Mouse (Mus musculus): ENCODE results near the gene Ptprt. TPM values are rescaled to one million over a fixed set of nuclear protein-coding genes. Genes with fewer than 3 reads are reported as not detected.

The Ptprt gene
- polyA plus RNA-seq, 1 experiment from 2014 or later, result 3.3 TPM

DNA sequence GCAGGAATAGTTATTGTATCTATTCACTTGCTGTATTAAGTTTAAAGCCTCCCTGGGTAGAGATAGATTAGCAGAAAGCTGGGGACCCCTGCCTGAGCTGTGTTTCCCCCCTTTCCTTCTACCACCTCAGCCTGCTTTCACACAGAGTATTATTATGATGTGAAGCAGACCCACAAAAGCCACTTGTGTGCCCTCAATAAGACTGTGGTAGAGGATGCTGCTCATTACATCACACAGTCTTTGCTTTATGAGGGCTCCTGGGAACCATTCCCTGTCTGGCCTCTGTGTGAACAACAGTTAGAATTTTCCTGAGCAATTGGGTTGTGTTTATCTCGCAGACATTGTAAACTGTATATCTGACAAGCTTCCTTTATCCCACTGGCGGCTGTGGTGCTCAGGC lies 409.7 kb downstream of the Ptprt start:
- Histone ChIP-seq H3K27ac (no peak overlapping the region), H3K9me3 (no peaks in the 10 kb centered on the region), H3K4me2 (replicated peaks) (no peak overlapping the region), H3K4me3 (no peak overlapping the region), H3K27me3 (replicated peaks) (no peaks in the 10 kb centered on the region), H3K4me1 (no peaks in the 10 kb centered on the region), H3K36me3 (no peaks in the 10 kb centered on the region), H3K9ac (no peak overlapping the region)
- ATAC-seq (ENCODE audit: low FRiP score, low read depth), result no peak
- 53% methylated on average over 2 of the region's 2 CpGs for WGBS

DNA sequence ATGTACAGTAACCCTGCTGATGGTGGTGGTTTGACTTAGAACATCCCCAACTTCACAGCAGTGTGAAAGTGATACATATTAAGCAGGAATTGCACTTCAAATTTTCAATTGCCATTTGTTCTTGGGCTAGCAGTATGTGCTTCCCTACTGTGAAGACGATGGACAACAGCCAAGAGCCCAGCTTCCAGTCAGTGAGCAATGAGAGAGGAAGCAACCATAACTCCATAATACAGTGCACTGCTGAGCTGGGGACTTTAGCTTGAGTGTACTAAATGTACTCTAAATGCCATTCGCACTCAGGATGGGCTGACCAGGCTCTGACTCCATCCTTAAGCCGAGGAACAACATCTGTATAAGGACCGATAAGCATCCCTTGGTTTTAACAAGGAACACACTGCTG lies 412.7 kb downstream of the Ptprt start:
- H3K4me3 ChIP-seq, result no peak overlapping the region
- H3K4me1 ChIP-seq, result no peaks in the 10 kb centered on the region
- H3K36me3 ChIP-seq, result no peaks in the 10 kb centered on the region
- H3K4me2 ChIP-seq (replicated peaks), result no peak overlapping the region
- no peaks in the 10 kb centered on the region for H3K27me3 ChIP-seq (replicated peaks)
- 83% methylated on average over 4 of the region's 4 CpGs for WGBS
- no peak for ATAC-seq (ENCODE audit: low FRiP score, low read depth)
- no peak overlapping the region for H3K27ac ChIP-seq
- H3K9ac ChIP-seq, result no peak overlapping the region
- no peaks in the 10 kb centered on the region for H3K9me3 ChIP-seq

DNA sequence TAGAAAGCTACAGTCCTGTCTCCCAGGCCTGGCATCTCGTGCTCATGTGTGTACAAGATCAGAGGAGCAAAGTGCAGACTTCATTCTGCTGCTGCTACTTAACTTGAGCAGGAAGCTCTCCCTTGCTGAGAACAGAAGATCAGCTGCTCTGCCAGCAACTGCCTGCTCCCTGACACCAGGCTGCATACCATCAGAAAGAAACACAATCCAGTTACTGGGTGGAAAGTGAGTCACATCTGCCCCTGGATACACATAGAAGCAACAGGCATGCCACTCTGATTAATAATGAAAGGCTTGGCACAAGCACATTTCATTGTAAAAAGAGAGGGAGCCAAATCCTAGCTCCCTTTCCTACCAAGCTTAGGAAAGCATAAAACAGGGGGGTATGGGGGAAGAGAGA lies 438.5 kb downstream of the Ptprt start:
- ATAC-seq (ENCODE audit: low FRiP score, low read depth), result no peak
- H3K27ac ChIP-seq, result no peak overlapping the region
- H3K36me3 ChIP-seq, result no peaks in the 10 kb centered on the region
- H3K4me3 ChIP-seq, result no peak overlapping the region
- 80% methylated on average over 1 of the region's 1 CpGs for WGBS
- H3K4me1 ChIP-seq, result no peaks in the 10 kb centered on the region
- no peaks in the 10 kb centered on the region for H3K27me3 ChIP-seq (replicated peaks)
- H3K4me2 ChIP-seq (replicated peaks), result no peak overlapping the region
- 0 out of 2 replicates have a peak, but pooled peaks cover 2% of the 10 kb centered on the region for H3K9me3 ChIP-seq
- H3K9ac ChIP-seq, result no peak overlapping the region

DNA sequence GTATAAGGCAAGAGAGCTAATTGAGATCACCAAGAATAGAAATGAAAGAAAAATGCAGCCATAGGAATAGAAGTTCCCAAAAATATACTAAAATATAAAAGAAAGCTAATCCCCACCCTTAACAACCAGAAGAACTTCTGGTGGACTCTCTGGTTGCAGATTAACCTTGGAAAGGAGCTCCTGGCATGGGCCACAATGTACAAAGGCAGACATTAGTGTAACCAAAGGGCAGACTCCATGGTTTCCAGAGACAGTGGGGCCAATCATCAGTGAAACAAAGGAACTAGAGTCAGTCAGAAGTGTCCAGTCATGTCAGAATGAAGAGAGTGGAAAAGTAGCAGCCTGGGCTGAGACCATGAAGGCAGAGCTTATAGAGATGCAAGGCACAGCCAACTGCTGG lies 440.4 kb downstream of the Ptprt start:
- Histone ChIP-seq H3K9ac (no peak overlapping the region), H3K4me2 (replicated peaks) (no peak overlapping the region), H3K4me1 (no peaks in the 10 kb centered on the region), H3K9me3 (no peaks in the 10 kb centered on the region), H3K27me3 (replicated peaks) (no peaks in the 10 kb centered on the region), H3K4me3 (no peak overlapping the region), H3K36me3 (no peaks in the 10 kb centered on the region), H3K27ac (no peak overlapping the region)
- ATAC-seq (ENCODE audit: low FRiP score, low read depth), result no peak

DNA sequence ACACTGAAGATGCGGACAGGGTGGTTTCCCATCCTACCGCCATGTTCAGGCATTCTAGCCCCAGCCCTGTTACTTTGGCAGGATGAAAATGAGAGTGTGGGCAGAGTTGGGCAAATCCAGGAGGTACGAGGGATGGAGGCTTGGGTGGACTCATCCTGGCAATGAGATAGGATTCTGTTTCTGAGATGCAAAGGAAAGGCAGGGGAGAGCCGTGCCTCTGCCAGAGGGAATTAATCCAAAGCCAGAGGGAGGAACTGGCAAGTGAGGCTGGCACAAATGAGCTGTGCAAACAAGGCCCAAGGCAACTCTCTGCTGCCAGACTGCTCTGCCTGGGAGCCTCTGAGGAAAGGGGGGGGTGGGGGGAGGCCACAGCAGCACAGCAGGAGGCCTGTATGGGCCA lies 441.4 kb downstream of the Ptprt start:
- WGBS, result 91% methylated on average over 4 of the region's 4 CpGs
- ATAC-seq (ENCODE audit: low FRiP score, low read depth), result no peak
- H3K4me2 ChIP-seq (replicated peaks), result no peak overlapping the region
- no peak overlapping the region for H3K27ac ChIP-seq
- H3K4me3 ChIP-seq, result no peak overlapping the region
- H3K27me3 ChIP-seq (replicated peaks), result no peaks in the 10 kb centered on the region
- no peak overlapping the region for H3K9ac ChIP-seq
- no peaks in the 10 kb centered on the region for H3K9me3 ChIP-seq
- no peaks in the 10 kb centered on the region for H3K4me1 ChIP-seq
- no peaks in the 10 kb centered on the region for H3K36me3 ChIP-seq

DNA sequence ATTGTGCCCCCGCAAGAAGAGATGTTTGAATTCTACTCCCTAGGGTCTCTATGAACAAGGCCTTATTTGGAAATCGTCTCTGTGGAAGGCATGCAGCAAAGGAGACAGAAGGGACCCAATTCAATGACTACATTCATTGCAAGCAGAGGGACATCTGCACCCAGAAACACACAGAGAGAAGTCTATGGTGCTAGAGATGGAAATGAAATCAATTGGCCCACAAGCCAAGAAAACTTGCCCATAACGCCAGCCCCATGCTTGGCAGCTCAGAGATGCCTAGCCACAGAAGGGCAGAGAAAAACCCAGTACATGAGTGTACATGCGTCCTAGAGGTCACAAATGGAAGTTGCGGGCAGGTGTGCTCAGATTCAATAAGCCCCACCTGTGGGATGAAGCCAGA lies 443.1 kb downstream of the Ptprt start:
- Histone ChIP-seq H3K36me3 (no peaks in the 10 kb centered on the region), H3K9ac (no peak overlapping the region), H3K4me2 (replicated peaks) (no peak overlapping the region), H3K27ac (no peak overlapping the region), H3K4me1 (no peaks in the 10 kb centered on the region), H3K4me3 (no peak overlapping the region), H3K27me3 (replicated peaks) (no peaks in the 10 kb centered on the region), H3K9me3 (no peaks in the 10 kb centered on the region)
- ATAC-seq (ENCODE audit: low FRiP score, low read depth), result no peak
- 89% methylated on average over 5 of the region's 5 CpGs for WGBS

DNA sequence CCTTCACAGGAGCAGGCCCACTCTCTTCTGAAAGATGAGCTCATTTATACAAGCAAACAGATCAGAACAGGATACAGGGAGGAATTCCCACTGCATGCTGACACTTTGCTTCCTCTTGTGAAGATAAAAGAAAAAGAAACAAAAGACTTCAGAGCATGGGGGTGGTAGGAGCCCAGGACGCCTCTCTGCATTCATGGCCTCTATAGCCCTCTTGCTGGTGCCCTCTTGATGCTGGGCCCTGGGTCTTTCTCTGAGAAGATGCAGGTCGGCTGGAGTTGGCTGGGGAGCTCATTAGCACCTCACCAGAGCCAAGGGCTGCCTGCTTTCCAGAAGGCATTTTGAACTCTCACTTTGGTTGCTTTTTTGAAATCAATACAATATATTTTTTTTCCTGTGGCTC lies 448.6 kb downstream of the Ptprt start:
- WGBS, result 11% methylated on average over 2 of the region's 2 CpGs
- no peak overlapping the region for H3K9ac ChIP-seq
- H3K4me2 ChIP-seq (replicated peaks), result no peak overlapping the region
- H3K4me1 ChIP-seq, result no peaks in the 10 kb centered on the region
- no peaks in the 10 kb centered on the region for H3K9me3 ChIP-seq
- H3K4me3 ChIP-seq, result no peak overlapping the region
- H3K36me3 ChIP-seq, result no peaks in the 10 kb centered on the region
- no peaks in the 10 kb centered on the region for H3K27me3 ChIP-seq (replicated peaks)
- no peak overlapping the region for H3K27ac ChIP-seq
- ATAC-seq (ENCODE audit: low FRiP score, low read depth), result no peak

DNA sequence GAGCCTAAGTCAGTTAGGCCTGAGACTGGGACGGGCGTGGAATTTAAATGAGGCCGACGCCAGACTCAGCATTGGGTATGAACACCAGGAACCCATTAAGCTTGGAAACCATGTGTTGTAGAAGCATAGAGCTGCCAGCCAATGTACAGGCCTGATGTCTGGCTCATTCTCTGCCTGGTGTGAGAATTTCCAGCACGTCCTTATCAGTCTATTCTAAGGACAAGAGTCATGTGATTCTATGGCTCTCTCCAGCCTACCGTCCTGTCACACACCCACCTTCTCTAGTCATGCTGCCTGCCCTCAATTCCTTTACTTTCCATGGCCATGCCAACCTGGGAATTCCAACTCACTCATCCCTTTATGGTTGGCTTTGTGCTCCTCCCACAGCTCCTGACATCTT lies 450.4 kb downstream of the Ptprt start:
- WGBS, result 89% methylated on average over 6 of the region's 6 CpGs

DNA sequence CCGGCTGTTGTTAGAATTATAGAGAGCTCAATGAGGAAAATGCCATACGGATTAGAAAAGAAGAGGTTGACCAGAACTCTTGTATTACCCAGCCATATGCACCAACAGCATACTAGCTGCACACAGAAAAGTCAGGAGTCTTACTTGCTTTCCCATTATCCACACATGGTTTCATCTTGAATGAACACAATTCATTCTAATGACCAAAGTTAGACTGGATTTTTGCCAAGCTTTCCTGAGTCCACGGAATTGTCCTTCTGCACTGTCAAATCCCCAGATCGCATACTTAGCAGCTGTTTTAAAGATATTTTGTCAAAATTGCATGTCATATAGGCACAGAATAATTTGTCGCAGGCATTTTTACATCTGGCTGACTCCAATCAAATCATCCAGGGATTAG lies 463.6 kb downstream of the Ptprt start:
- Histone ChIP-seq H3K27me3 (replicated peaks) (no peaks in the 10 kb centered on the region), H3K36me3 (no peaks in the 10 kb centered on the region), H3K9me3 (no peaks in the 10 kb centered on the region), H3K4me3 (no peak overlapping the region), H3K27ac (no peak overlapping the region), H3K4me1 (no peaks in the 10 kb centered on the region), H3K9ac (no peak overlapping the region), H3K4me2 (replicated peaks) (no peak overlapping the region)
- 84% methylated on average over 5 of the region's 5 CpGs for WGBS
- no peak for ATAC-seq (ENCODE audit: low FRiP score, low read depth)

More for the DNA sequence above, 450.4 kb downstream of the Ptprt start:
- H3K4me2 ChIP-seq (replicated peaks), result no peak overlapping the region
- H3K4me1 ChIP-seq, result no peaks in the 10 kb centered on the region
- H3K36me3 ChIP-seq, result no peaks in the 10 kb centered on the region
- no peak overlapping the region for H3K4me3 ChIP-seq
- no peaks in the 10 kb centered on the region for H3K27me3 ChIP-seq (replicated peaks)
- ATAC-seq (ENCODE audit: low FRiP score, low read depth), result no peak
- H3K9me3 ChIP-seq, result no peaks in the 10 kb centered on the region
- H3K9ac ChIP-seq, result no peak overlapping the region
- H3K27ac ChIP-seq, result no peak overlapping the region

DNA sequence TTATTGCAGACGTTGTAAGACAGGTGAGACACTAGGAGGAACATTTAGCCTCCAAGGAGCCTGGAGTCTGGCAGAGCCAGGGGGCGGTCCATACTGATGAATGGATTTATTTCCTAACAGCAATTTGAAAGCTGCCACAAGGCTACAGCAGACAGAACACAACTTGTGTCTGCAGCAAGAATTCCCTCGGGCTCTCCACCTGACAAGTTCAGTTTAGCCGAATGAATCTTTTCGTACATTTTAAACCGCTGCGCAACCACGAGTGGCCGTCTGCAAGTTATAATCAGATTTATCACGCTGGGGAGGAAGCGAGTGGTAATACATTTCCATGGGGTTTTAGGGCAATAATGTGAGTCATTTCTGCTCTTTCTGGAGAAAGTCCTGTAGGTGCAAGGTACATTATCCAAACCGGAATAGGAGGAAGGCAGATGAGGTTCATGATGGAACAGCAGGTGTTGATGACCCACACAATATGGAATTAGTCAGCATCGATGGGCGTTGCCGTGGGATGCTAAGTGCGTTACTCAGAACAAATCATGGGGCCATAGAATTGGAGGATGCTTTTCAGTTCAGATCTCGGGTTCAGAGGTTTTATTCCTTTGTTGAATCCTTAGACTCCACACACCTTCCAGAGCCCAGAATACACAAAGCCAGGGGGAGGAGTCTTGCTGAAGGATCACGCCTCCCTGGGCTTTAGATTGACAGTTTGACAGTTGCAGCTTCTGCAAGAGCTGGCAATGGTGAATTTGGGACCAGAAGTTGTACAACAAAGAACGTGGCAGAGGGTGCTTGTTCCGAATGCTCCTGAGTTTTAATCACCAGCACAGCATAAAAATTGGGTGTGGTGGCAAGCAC lies 478.1 kb downstream of the Ptprt start:
- Histone ChIP-seq H3K4me2 (replicated peaks) (no peak overlapping the region), H3K9ac (no peak overlapping the region), H3K27ac (no peak overlapping the region), H3K4me3 (no peak overlapping the region), H3K4me1 (no peaks in the 10 kb centered on the region), H3K27me3 (replicated peaks) (no peaks in the 10 kb centered on the region), H3K9me3 (no peaks in the 10 kb centered on the region), H3K36me3 (no peaks in the 10 kb centered on the region)
- 77% methylated on average over 20 of the region's 20 CpGs for WGBS
- ATAC-seq (ENCODE audit: low FRiP score, low read depth), result no peak

DNA sequence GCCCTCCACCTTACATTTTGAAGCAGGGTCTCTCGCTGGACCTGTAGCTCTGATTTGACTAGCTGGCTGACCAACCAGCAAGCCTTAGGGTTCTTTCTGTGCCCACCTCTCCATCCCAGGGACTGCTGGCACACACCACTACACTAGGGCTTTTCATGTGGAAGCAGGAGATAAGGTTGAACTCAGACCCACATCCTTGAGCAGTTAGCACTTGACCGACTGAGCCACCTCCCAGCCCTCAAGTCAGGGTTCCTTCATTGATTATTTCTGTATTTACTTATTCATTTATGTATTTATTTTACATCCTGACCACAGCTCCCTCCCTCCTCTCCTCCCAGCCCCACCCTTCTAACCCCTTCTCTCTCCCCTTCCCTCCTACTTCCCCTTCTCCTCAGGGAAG lies 479.1 kb downstream of the Ptprt start:
- H3K36me3 ChIP-seq, result no peaks in the 10 kb centered on the region
- H3K9ac ChIP-seq, result no peak overlapping the region
- no peak overlapping the region for H3K27ac ChIP-seq
- H3K9me3 ChIP-seq, result no peaks in the 10 kb centered on the region
- 95% methylated on average over 2 of the region's 2 CpGs for WGBS
- H3K4me2 ChIP-seq (replicated peaks), result no peak overlapping the region
- H3K4me1 ChIP-seq, result no peaks in the 10 kb centered on the region
- ATAC-seq (ENCODE audit: low FRiP score, low read depth), result no peak
- H3K4me3 ChIP-seq, result no peak overlapping the region
- no peaks in the 10 kb centered on the region for H3K27me3 ChIP-seq (replicated peaks)

DNA sequence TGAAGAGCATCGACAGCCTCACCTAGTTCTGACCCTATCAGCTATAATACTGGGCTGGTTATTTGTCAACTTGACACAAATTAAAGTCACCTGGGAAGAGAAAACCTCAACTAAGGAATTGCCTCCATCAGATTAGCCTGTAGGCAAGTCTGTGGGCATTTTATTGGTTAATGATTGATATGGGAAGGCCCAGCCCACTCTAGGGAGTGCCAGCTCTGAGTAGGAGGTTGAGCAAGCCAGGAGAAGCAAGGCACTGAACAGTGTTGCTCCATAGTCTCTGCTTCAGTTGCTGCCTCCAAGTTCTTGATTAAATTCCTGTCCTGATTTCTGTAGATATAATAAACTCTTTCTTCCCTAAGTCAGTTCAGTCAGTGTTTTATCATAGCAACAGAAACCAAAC lies 488.4 kb downstream of the Ptprt start:
- Histone ChIP-seq H3K4me1 (no peaks in the 10 kb centered on the region), H3K4me3 (no peak overlapping the region), H3K4me2 (replicated peaks) (no peak overlapping the region), H3K9me3 (no peaks in the 10 kb centered on the region), H3K9ac (no peak overlapping the region), H3K36me3 (no peaks in the 10 kb centered on the region), H3K27me3 (replicated peaks) (no peaks in the 10 kb centered on the region), H3K27ac (no peak overlapping the region)
- no peak for ATAC-seq (ENCODE audit: low FRiP score, low read depth)
- 86% methylated on average over 1 of the region's 1 CpGs for WGBS

DNA sequence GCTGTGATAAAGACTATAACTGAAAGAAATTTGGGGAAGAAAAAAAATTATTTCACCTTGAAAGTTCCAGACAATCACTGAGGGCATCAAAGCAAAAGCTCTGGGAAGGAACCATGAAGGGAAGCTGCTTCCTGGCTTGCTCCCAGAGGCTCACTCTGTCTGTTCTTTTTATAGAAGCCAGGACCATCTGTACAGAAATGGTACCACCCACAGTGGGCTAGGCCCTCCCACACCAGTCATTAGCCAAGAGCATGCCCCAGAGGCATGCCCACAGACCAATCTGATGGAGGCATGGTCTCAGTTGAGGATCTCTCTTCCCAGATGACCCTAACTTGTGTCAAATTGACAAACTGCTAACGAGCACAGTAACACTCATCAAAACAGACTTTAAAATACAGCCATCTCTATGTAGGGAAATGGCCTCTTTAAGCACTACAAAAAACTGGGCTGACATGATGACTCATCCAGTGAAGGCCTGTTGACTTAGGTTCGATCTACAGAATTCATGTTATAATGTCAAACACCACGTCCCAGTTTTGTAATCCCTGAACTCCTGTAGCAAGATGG lies 519.0 kb downstream of the Ptprt start:
- Histone ChIP-seq H3K4me2 (replicated peaks) (no peak overlapping the region), H3K27ac (no peak overlapping the region), H3K27me3 (replicated peaks) (no peaks in the 10 kb centered on the region), H3K9ac (no peak overlapping the region), H3K4me1 (no peaks in the 10 kb centered on the region), H3K36me3 (no peaks in the 10 kb centered on the region), H3K4me3 (no peak overlapping the region), H3K9me3 (no peaks in the 10 kb centered on the region)
- ATAC-seq (ENCODE audit: low FRiP score, low read depth), result no peak
- WGBS, result 95% methylated on average over 3 of the region's 3 CpGs

Data from neural tube, embryonic 12.5 days (tissue).